Mouse (Mus musculus): ENCODE data around the gene Cela2a. TPM values are rescaled to one million over a fixed set of nuclear protein-coding genes. Genes with fewer than 3 reads are reported as not detected.

Cela2a gene
- 0.18 TPM in 1 of 2 replicates, not detected in the other for polyA plus RNA-seq (2015; fragmentation: Nextera tagmentation; extraction: Ambion mirVana)

- H3K4me3 ChIP-seq (replicated peaks; ENCODE audit: low read depth, low read length), result no peak within 1 kb of the TSS
- WGBS, result 49% methylated on average over 5 of the region's 5 CpGs
- no peak within 1 kb of the TSS for H3K27ac ChIP-seq
- DNase-seq (ENCODE audit: low spot score) (no peak), ATAC-seq (replicated peaks; ENCODE audit: low FRiP score, low read depth) (no peak)
- TF ChIP-seq CTCF (IDR thresholded peaks at IDR 0.05; ENCODE audit: low read depth), result no peak
- no peak within 1 kb of the TSS for H3K4me2 ChIP-seq (ENCODE audit: low read length)
- no peaks in the 10 kb centered on the region for H3K36me3 ChIP-seq (ENCODE audit: insufficient read depth, low read length)
- H3K4me1 ChIP-seq (replicated peaks; ENCODE audit: insufficient read depth, low read length), result no peaks in the 10 kb centered on the region
- no peaks in the 10 kb centered on the region for H3K9me3 ChIP-seq (replicated peaks; ENCODE audit: low read length)
- no peak within 1 kb of the TSS for H3K9ac ChIP-seq (ENCODE audit: low read depth, low read length)
- H3K27me3 ChIP-seq (ENCODE audit: insufficient read depth, low read length), result no peaks in the 10 kb centered on the region
These were observed at the start of gene Cela2a for GRCm38 (mm10) chr4:141826060-141826459. Cela2a (minus strand) TSS chr4:141826160.

DNA sequence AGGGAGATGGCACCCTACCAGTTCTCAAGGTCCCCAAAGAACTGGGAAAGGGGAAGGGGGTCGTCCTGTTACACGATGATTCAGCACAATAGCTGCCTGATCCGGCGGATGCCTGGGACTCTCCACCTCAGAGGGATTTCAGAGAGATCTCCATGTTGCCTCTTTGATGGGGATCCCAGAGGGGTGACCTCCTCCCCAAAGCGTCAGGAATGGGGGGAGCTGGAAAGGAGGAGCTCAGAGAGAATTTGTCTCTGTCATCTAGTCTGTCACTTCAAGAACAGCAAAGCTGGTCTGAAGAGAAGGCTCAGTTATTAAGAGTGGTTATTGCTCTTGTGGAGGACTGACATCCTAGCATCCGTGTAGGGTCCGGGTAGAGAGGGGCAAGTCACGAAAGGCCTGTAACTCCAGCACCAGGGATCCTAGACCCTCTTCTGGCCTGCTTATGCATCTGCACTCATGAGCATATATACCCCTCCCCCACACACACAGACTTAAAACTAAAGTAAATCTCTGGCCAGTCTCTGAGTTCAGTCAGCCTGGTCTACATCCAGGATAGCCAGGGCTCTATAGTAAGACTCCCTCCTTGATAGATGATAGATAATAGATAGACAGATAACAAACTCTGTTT lies 49.6 kb upstream of the Cela2a start:
- Histone ChIP-seq H3K9me3 (replicated peaks; ENCODE audit: low read length) (no peaks in the 10 kb centered on the region), H3K36me3 (ENCODE audit: insufficient read depth, low read length) (no peaks in the 10 kb centered on the region), H3K27ac (no peak overlapping the region), H3K4me1 (replicated peaks; ENCODE audit: insufficient read depth, low read length) (peaks cover 10% of the 10 kb centered on the region; the same call in 1 of the 2 replicates), H3K9ac (ENCODE audit: low read depth, low read length) (no peak overlapping the region), H3K4me3 (replicated peaks; ENCODE audit: low read depth, low read length) (peak overlapping the region; percentile 71), H3K27me3 (ENCODE audit: insufficient read depth, low read length) (no peaks in the 10 kb centered on the region), H3K4me2 (ENCODE audit: low read length) (peak overlapping the region; percentile 99)
- TF ChIP-seq CTCF (IDR thresholded peaks at IDR 0.05; ENCODE audit: low read depth), result peak; percentile 5; the same call in 1 of the 2 replicates
- ATAC-seq (replicated peaks; ENCODE audit: low FRiP score, low read depth) (no peak), DNase-seq (ENCODE audit: low spot score) (peak; percentile 54)
- WGBS, result 20% methylated on average over 8 of the region's 8 CpGs

GRCm38 (mm10) chr4:141874601-141875460 lies 48.9 kb upstream of the Cela2a start, which contains the start of gene Efhd2:
Efhd2 (minus strand) TSS chr4:141874920.
- Histone ChIP-seq H3K9ac (ENCODE audit: low read depth, low read length) (peak within 1 kb of the TSS; percentile 80), H3K4me1 (replicated peaks; ENCODE audit: insufficient read depth, low read length) (peaks cover 10% of the 10 kb centered on the region; the same call in 1 of the 2 replicates), H3K27me3 (ENCODE audit: insufficient read depth, low read length) (no peaks in the 10 kb centered on the region), H3K4me3 (replicated peaks; ENCODE audit: low read depth, low read length) (peak within 1 kb of the TSS; percentile 71), H3K4me2 (ENCODE audit: low read length) (peak within 1 kb of the TSS; percentile 99), H3K27ac (no peak within 1 kb of the TSS; the same call in 1 of the 2 replicates), H3K36me3 (ENCODE audit: insufficient read depth, low read length) (no peaks in the 10 kb centered on the region), H3K9me3 (replicated peaks; ENCODE audit: low read length) (no peaks in the 10 kb centered on the region)
- ATAC-seq (replicated peaks; ENCODE audit: low FRiP score, low read depth) (peak; percentile 81), DNase-seq (ENCODE audit: low spot score) (peak; percentile 85)
- WGBS, result under 1% methylated on average over 56 of the region's 73 CpGs
- peak; percentile 43 for TF ChIP-seq CTCF (IDR thresholded peaks at IDR 0.05; ENCODE audit: low read depth)

- under 1% methylated on average over 19 of the region's 19 CpGs for WGBS
- H3K27ac ChIP-seq, result no peak overlapping the region
These were observed 48.2 kb upstream of the Cela2a start for GRCm38 (mm10) chr4:141874111-141874600.

DNA sequence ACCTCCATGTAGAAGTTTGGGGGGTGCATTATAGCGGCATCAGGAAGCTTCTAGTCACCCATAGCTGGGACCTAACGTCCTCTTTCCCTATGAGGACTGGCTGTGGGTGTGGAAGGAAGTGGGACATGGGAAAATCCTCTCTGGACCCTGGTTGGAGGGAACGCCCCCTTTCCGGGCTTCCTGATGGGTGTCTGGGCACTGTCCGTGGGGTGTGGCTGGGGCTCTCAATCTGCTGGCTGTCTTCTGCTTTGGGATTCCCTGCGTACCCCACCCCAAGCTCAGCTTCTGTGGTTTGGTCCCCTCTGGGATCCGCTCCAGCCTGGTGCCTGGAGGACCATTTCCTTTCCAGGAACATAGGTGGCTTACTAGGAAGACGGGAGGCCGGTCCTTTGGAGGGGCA lies 47.0 kb upstream of the Cela2a start:
- Histone ChIP-seq H3K9ac (ENCODE audit: low read depth, low read length) (no peak overlapping the region), H3K4me2 (ENCODE audit: low read length) (peak overlapping the region; percentile 99), H3K27ac (no peak overlapping the region), H3K4me3 (replicated peaks; ENCODE audit: low read depth, low read length) (peak overlapping the region; percentile 71; the same call in 1 of the 2 replicates), H3K4me1 (replicated peaks; ENCODE audit: insufficient read depth, low read length) (peaks cover 10% of the 10 kb centered on the region; the same call in 1 of the 2 replicates), H3K9me3 (replicated peaks; ENCODE audit: low read length) (no peaks in the 10 kb centered on the region), H3K36me3 (ENCODE audit: insufficient read depth, low read length) (no peaks in the 10 kb centered on the region), H3K27me3 (ENCODE audit: insufficient read depth, low read length) (no peaks in the 10 kb centered on the region)
- no peak for TF ChIP-seq CTCF (IDR thresholded peaks at IDR 0.05; ENCODE audit: low read depth)
- WGBS, result 72% methylated on average over 9 of the region's 9 CpGs
- DNase-seq (ENCODE audit: low spot score) (no peak), ATAC-seq (replicated peaks; ENCODE audit: low FRiP score, low read depth) (no peak)

More at GRCm38 (mm10) chr4:141874111-141874600, 48.2 kb upstream of the Cela2a start:
- Histone ChIP-seq H3K9ac (ENCODE audit: low read depth, low read length) (peak overlapping the region; percentile 80), H3K9me3 (replicated peaks; ENCODE audit: low read length) (no peaks in the 10 kb centered on the region), H3K36me3 (ENCODE audit: insufficient read depth, low read length) (no peaks in the 10 kb centered on the region), H3K27me3 (ENCODE audit: insufficient read depth, low read length) (no peaks in the 10 kb centered on the region), H3K4me1 (replicated peaks; ENCODE audit: insufficient read depth, low read length) (peaks cover 10% of the 10 kb centered on the region; the same call in 1 of the 2 replicates), H3K4me2 (ENCODE audit: low read length) (peak overlapping the region; percentile 99), H3K4me3 (replicated peaks; ENCODE audit: low read depth, low read length) (peak overlapping the region; percentile 71)
- DNase-seq (ENCODE audit: low spot score) (no peak), ATAC-seq (replicated peaks; ENCODE audit: low FRiP score, low read depth) (no peak; the same call in 1 of the 2 replicates)
- no peak for TF ChIP-seq CTCF (IDR thresholded peaks at IDR 0.05; ENCODE audit: low read depth)

DNA sequence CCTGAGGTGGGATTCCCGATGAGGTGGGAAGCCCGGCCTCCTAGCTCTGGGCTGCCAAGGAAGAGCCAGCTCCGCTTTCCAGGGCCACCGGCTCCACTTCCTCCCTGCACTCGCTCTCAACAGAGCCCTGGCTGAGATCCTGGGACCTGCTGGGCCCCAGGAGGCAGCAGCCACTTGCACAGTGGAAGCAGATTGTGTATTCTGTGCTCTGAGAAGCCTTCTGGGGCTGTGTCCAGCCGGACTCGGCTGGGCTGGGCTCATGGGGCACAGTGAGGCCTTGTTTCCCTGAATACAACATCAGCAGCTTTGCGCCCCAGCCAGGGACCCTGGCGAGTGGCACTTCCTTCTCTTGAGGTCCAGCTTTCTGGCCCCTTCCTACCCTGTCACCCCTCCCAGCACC lies 45.9 kb upstream of the Cela2a start:
- Histone ChIP-seq H3K27me3 (ENCODE audit: insufficient read depth, low read length) (no peaks in the 10 kb centered on the region), H3K36me3 (ENCODE audit: insufficient read depth, low read length) (no peaks in the 10 kb centered on the region), H3K9ac (ENCODE audit: low read depth, low read length) (peak overlapping the region; percentile 15; the same call in 1 of the 2 replicates), H3K9me3 (replicated peaks; ENCODE audit: low read length) (no peaks in the 10 kb centered on the region), H3K4me1 (replicated peaks; ENCODE audit: insufficient read depth, low read length) (peaks cover 13% of the 10 kb centered on the region; the same call in 1 of the 2 replicates), H3K27ac (no peak overlapping the region), H3K4me3 (replicated peaks; ENCODE audit: low read depth, low read length) (no peak overlapping the region), H3K4me2 (ENCODE audit: low read length) (peak overlapping the region; percentile 99)
- ATAC-seq (replicated peaks; ENCODE audit: low FRiP score, low read depth) (no peak), DNase-seq (ENCODE audit: low spot score) (no peak)
- no peak for TF ChIP-seq CTCF (IDR thresholded peaks at IDR 0.05; ENCODE audit: low read depth)
- WGBS, result 68% methylated on average over 9 of the region's 9 CpGs

Data from kidney, postnatal 0 days (tissue).